15 mouse cellular contexts compared by ENCODE assay signal in genomic region chr9:42885566-42885965, GRCm38 (mm10).
"Had no signal": no experiment of that assay in that cellular context is flagged by ENCODE, and none has a peak within 500 bp of the region (broad histone marks: within the 10 kb centered on the region; RNA-seq: fewer than 3 reads in every experiment).

No protein-coding gene starts in this region.

- H3K9ac ChIP-seq: kidney, embryonic 15.5 days; liver, embryonic 13.5 days; midbrain, embryonic 13.5 days; stomach, embryonic 15.5 days had no signal

- DNase-seq: layer of hippocampus, postnatal 36 days; liver, embryonic 13.5 days; lung, adult 2 months; lung, postnatal 36 days; right cerebral cortex, postnatal 25 days; spleen, adult 18-20 months; thymus, postnatal 25 days had no signal

- H3K4me3 ChIP-seq: kidney, embryonic 15.5 days; left cerebral cortex, adult 2 months; liver, embryonic 13.5 days; megakaryocyte, embryonic 14.5 days; midbrain, embryonic 10.5 days; midbrain, embryonic 13.5 days; stomach, embryonic 15.5 days had no signal

- H3K27ac ChIP-seq: hindbrain, postnatal 0 days; kidney, embryonic 15.5 days; left cerebral cortex, adult 2 months; liver, embryonic 13.5 days; midbrain, embryonic 13.5 days; stomach, embryonic 15.5 days had no signal

- H3K4me2 ChIP-seq: liver, embryonic 13.5 days; midbrain, embryonic 13.5 days had no signal

- H3K36me3 ChIP-seq: kidney, embryonic 15.5 days; liver, embryonic 13.5 days; midbrain, embryonic 10.5 days; midbrain, embryonic 13.5 days; stomach, embryonic 15.5 days had no signal

- H3K9me3 ChIP-seq: kidney, embryonic 15.5 days; liver, embryonic 13.5 days; midbrain, embryonic 10.5 days; midbrain, embryonic 13.5 days; stomach, embryonic 15.5 days had no signal

- H3K4me1 ChIP-seq: liver, embryonic 13.5 days had no signal

- ATAC-seq: hindbrain, postnatal 0 days; inflammation-experienced regulatory T-cells, adult 6 months; midbrain, embryonic 13.5 days had no signal

- H3K27me3 ChIP-seq: stomach, embryonic 15.5 days had no signal
